Mouse (Mus musculus) bone marrow, adult 2 months (tissue): ENCODE data around the gene Pard6b.

Experiments
- CTCF ChIP-seq: fragments of 200-500 bp; IDR thresholded peaks from 2 replicates; pipeline ENCODE4 v1.5.1; 2011; ENCODE audit warnings: low read length, control low read depth; ENCODE audit not compliant: control insufficient read depth, insufficient read depth
- POLR2A ChIP-seq: fragments of 200-500 bp; IDR thresholded peaks from 2 replicates; pipeline ENCODE4 v1.6.1; 2011; ENCODE audit warnings: low read depth, mild to moderate bottlenecking, control low read depth, low read length, borderline replicate concordance; ENCODE audit not compliant: control insufficient read depth

GRCm38 (mm10) chr2:168106701-168107178 lies 25.9 kb downstream of the Pard6b start:
- TF ChIP-seq CTCF (no peak), POLR2A (no peak)
